Mouse (Mus musculus) lung, embryonic 16.5 days (tissue): ENCODE data around the gene Fbxo41. TPM values are rescaled to one million over a fixed set of nuclear protein-coding genes. Genes with fewer than 3 reads are reported as not detected.
"Not testable (repeated sequence)": the region's sequence is repeated elsewhere in the genome, so short reads cannot be mapped to it uniquely, and the experiment has no call there.

Experiments used
- ATAC-seq: fragments of 200-750 bp; cut with Nextera tagmentation; 2 replicates; pipeline ENCODE4 v1.8.0; 2017; ENCODE audit warnings: low read depth, mild to moderate bottlenecking, moderate library complexity
- H3K27ac ChIP-seq: fragments of 300-500 bp; sonication (generic); 2 replicates; pipeline ENCODE4 v1.5.1; 2014; ENCODE audit warnings: mild to moderate bottlenecking, control low read depth, low read length
- H3K27me3 ChIP-seq: fragments of 300-500 bp; sonication (generic); 2 replicates; pipeline ENCODE4 v1.6.1; 2014; ENCODE audit warnings: low read depth, low read length, mixed read lengths; ENCODE audit not compliant: control insufficient read depth, insufficient read depth
- H3K36me3 ChIP-seq: fragments of 300-500 bp; sonication (generic); 2 replicates; pipeline ENCODE4 v1.6.1; 2014; ENCODE audit warnings: low read length; ENCODE audit not compliant: control insufficient read depth, insufficient read depth
- H3K4me1 ChIP-seq: fragments of 300-500 bp; sonication (generic); replicated peaks from 2 replicates; pipeline ENCODE4 v1.6.1; 2014; ENCODE audit warnings: low read length, mixed read lengths; ENCODE audit not compliant: control insufficient read depth, insufficient read depth
- H3K4me2 ChIP-seq: fragments of 300-500 bp; sonication (generic); 2 replicates; pipeline ENCODE4 v1.6.1; 2014; ENCODE audit warnings: low read depth, low read length, control low read depth
- H3K4me3 ChIP-seq: fragments of 300-500 bp; sonication (generic); 2 replicates; pipeline ENCODE4 v1.5.1; 2014; ENCODE audit warnings: mild to moderate bottlenecking, low read length, control low read depth
- H3K9ac ChIP-seq: fragments of 300-500 bp; sonication (generic); 2 replicates; pipeline ENCODE4 v1.6.1; 2014; ENCODE audit warnings: low read length, control low read depth
- H3K9me3 ChIP-seq: fragments of 300-500 bp; sonication (generic); 2 replicates; pipeline ENCODE4 v1.6.1; 2016; ENCODE audit warnings: low read length; ENCODE audit not compliant: control insufficient read depth
- WGBS: fragments of 180-500 bp; shearing (Covaris S2); extraction: QIAGEN DNeasy Blood & Tissue Kit; methylation state at CpG from one replicate; pipeline ENCODE4 v1.1.7; 2014; 5-methylcytosine and 5-hydroxymethylcytosine counted together
- polyA plus RNA-seq: library from polyadenylated mRNA; unstranded; fragments of >200 nt; fragmentation: Nextera tagmentation; extraction: Ambion mirVana; gene quantifications from 2 replicates; pipeline ENCODE4 v1.2.1, GENCODE M21; 2015

Fbxo41 gene
- polyA plus RNA-seq, 1 experiment from 2014 or later: 0.08 TPM

GRCm38 (mm10) chr6:85459621-85460020, 43.2 kb downstream of the Fbxo41 start:
- Histone ChIP-seq H3K27me3 (no peaks in the 10 kb centered on the region), H3K4me2 (no peak overlapping the region), H3K27ac (no peak overlapping the region), H3K4me3 (no peak overlapping the region), H3K9me3 (no peaks in the 10 kb centered on the region), H3K4me1 (peaks cover 6% of the 10 kb centered on the region), H3K9ac (no peak overlapping the region), H3K36me3 (peaks cover 46% of the 10 kb centered on the region)
- ATAC-seq: no peak
- 79% methylated on average over 2 of the region's 2 CpGs for WGBS

GRCm38 (mm10) chr6:85452816-85453215, 50.0 kb downstream of the Fbxo41 start:
- H3K4me2 ChIP-seq: peak overlapping the region; percentile 83
- ATAC-seq: no peak
- peak overlapping the region; percentile 33; the same call in 1 of the 2 replicates for H3K27ac ChIP-seq
- H3K27me3 ChIP-seq: no peaks in the 10 kb centered on the region
- WGBS: 4% methylated on average over 7 of the region's 7 CpGs
- H3K4me1 ChIP-seq: peaks cover 26% of the 10 kb centered on the region
- no peaks in the 10 kb centered on the region for H3K36me3 ChIP-seq
- peak overlapping the region; percentile 97 for H3K9ac ChIP-seq
- H3K4me3 ChIP-seq: peak overlapping the region; percentile 93
- H3K9me3 ChIP-seq: no peaks in the 10 kb centered on the region

GRCm38 (mm10) chr6:85452411-85452665, 50.5 kb downstream of the Fbxo41 start:
- ATAC-seq: peak; percentile 4; the same call in 1 of the 2 replicates
- WGBS: 0% methylated on average over 15 of the region's 15 CpGs

GRCm38 (mm10) chr6:85451664-85452410, 51.0 kb downstream of the Fbxo41 start, which contains the start of gene Pradc1:
TSS of gene Pradc1 (minus strand) at chr6:85451970.
- peak within 1 kb of the TSS; percentile 97 for H3K27ac ChIP-seq
- peak; percentile 93 for ATAC-seq
- H3K4me2 ChIP-seq: peak within 1 kb of the TSS; percentile 95
- H3K9me3 ChIP-seq: no peaks in the 10 kb centered on the region
- peak within 1 kb of the TSS; percentile 97 for H3K9ac ChIP-seq
- peak within 1 kb of the TSS; percentile 93 for H3K4me3 ChIP-seq
- H3K4me1 ChIP-seq: peaks cover 26% of the 10 kb centered on the region
- no peaks in the 10 kb centered on the region for H3K27me3 ChIP-seq
- no peaks in the 10 kb centered on the region for H3K36me3 ChIP-seq
- WGBS: under 1% methylated on average over 54 of the region's 54 CpGs

More at GRCm38 (mm10) chr6:85452411-85452665, 50.5 kb downstream of the Fbxo41 start:
- Histone ChIP-seq H3K4me3 (peak overlapping the region; percentile 93), H3K27ac (peak overlapping the region; percentile 97), H3K4me2 (peak overlapping the region; percentile 83), H3K9me3 (no peaks in the 10 kb centered on the region), H3K4me1 (peaks cover 26% of the 10 kb centered on the region), H3K36me3 (no peaks in the 10 kb centered on the region), H3K9ac (peak overlapping the region; percentile 97), H3K27me3 (no peaks in the 10 kb centered on the region)

- Histone ChIP-seq H3K9ac (peak within 1 kb of the TSS; percentile 97), H3K9me3 (no peaks in the 10 kb centered on the region), H3K4me2 (peak within 1 kb of the TSS; percentile 95), H3K4me1 (peaks cover 26% of the 10 kb centered on the region), H3K4me3 (peak within 1 kb of the TSS; percentile 93), H3K36me3 (peaks cover 6% of the 10 kb centered on the region), H3K27ac (peak within 1 kb of the TSS; percentile 97), H3K27me3 (no peaks in the 10 kb centered on the region)
- WGBS: 2% methylated on average over 79 of the region's 96 CpGs
- peak; percentile 96 for ATAC-seq
Measured at GRCm38 (mm10) chr6:85450697-85451663, 51.8 kb downstream of the Fbxo41 start, which contains the start of gene Cct7. TSS of gene Cct7 (plus strand) at chr6:85451514.

- peak overlapping the region; percentile 81; the same call in 1 of the 2 replicates for H3K9ac ChIP-seq
- not testable (repeated sequence) for H3K9me3 ChIP-seq, ATAC-seq, H3K27me3 ChIP-seq, H3K27ac ChIP-seq
- peak overlapping the region; percentile 93 for H3K4me3 ChIP-seq
- WGBS: 50% methylated on average over 1 of the region's 1 CpGs
- peaks cover 13% of the 10 kb centered on the region for H3K36me3 ChIP-seq
- H3K4me2 ChIP-seq: peak overlapping the region; percentile 95
- peaks cover 22% of the 10 kb centered on the region for H3K4me1 ChIP-seq
Measured at GRCm38 (mm10) chr6:85450140-85450539, 52.7 kb downstream of the Fbxo41 start.

GRCm38 (mm10) chr6:85447351-85447750, 55.4 kb downstream of the Fbxo41 start:
- Histone ChIP-seq H3K27me3 (no peaks in the 10 kb centered on the region), H3K4me1 (peaks cover 5% of the 10 kb centered on the region), H3K27ac (no peak overlapping the region), H3K9me3 (no peaks in the 10 kb centered on the region), H3K4me2 (no peak overlapping the region), H3K9ac (no peak overlapping the region), H3K36me3 (peaks cover 24% of the 10 kb centered on the region), H3K4me3 (no peak overlapping the region)
- ATAC-seq: no peak
- 84% methylated on average over 6 of the region's 6 CpGs for WGBS

GRCm38 (mm10) chr6:85445286-85445685, 57.5 kb downstream of the Fbxo41 start:
- Histone ChIP-seq H3K9me3 (no peaks in the 10 kb centered on the region), H3K4me1 (no peaks in the 10 kb centered on the region), H3K4me2 (no peak overlapping the region), H3K36me3 (peaks cover 29% of the 10 kb centered on the region), H3K27me3 (no peaks in the 10 kb centered on the region), H3K9ac (no peak overlapping the region), H3K27ac (no peak overlapping the region), H3K4me3 (no peak overlapping the region)
- WGBS: 79% methylated on average over 5 of the region's 5 CpGs
- ATAC-seq: no peak
